In genomic region chr6:5177967-5178891, GRCm38 (mm10) we compare ENCODE assay signal across 9 mouse cellular contexts. TPM values are rescaled to one million over a fixed set of nuclear protein-coding genes. Genes with fewer than 3 reads are reported as not detected.
DNase-seq lines count a peak whose midpoint lies in the region; ATAC-seq and TF ChIP-seq lines count a peak whose summit lies in the region.
"Had no signal": no experiment of that assay in that cellular context is flagged by ENCODE, and none has a peak within 500 bp of the region (broad histone marks: within the 10 kb centered on the region; RNA-seq: fewer than 3 reads in every experiment).

No protein-coding gene starts in this region.

- no peaks in the 10 kb centered on the region for H3K4me1 ChIP-seq in lung, embryonic 14.5 days (ENCODE audit: insufficient read depth)
- H3K4me1 ChIP-seq in lung, postnatal 0 days (ENCODE audit: insufficient read depth, low read depth, low read length): no peaks in the 10 kb centered on the region
- peaks cover 3% of the 10 kb centered on the region for H3K4me1 ChIP-seq in hindbrain, embryonic 16.5 days (ENCODE audit: control insufficient read depth, insufficient read depth, low read depth, low read length)

- TF ChIP-seq EP300 in lung, postnatal 0 days (IDR thresholded peaks at IDR 0.05): no peak

- H3K36me3 ChIP-seq in lung, embryonic 14.5 days (ENCODE audit: insufficient read depth): no peaks in the 10 kb centered on the region
- H3K36me3 ChIP-seq in lung, postnatal 0 days (ENCODE audit: insufficient read depth, low read length): no peaks in the 10 kb centered on the region
- no peaks in the 10 kb centered on the region for H3K36me3 ChIP-seq in hindbrain, embryonic 16.5 days (ENCODE audit: control insufficient read depth, insufficient read depth, low read length)

- peak; percentile 86; the same call in 1 of the 2 replicates for ATAC-seq in lung, embryonic 14.5 days (ENCODE audit: insufficient read depth)
- no peak for ATAC-seq in lung, postnatal 0 days
- ATAC-seq in hindbrain, embryonic 16.5 days: peak; percentile 90

- H3K4me3 ChIP-seq in lung, embryonic 14.5 days (ENCODE audit: low read depth, low read length): peak overlapping the region; percentile 13
- no peak overlapping the region for H3K4me3 ChIP-seq in lung, postnatal 0 days (ENCODE audit: low read depth, low read length)
- peak overlapping the region; percentile 36 for H3K4me3 ChIP-seq in hindbrain, embryonic 16.5 days (ENCODE audit: low read length)
- H3K4me3 ChIP-seq: myocyte had no signal

- no peak for TF ChIP-seq CTCF in lung, embryonic 14.5 days (IDR thresholded peaks at IDR 0.05; ENCODE audit: low read depth)
- TF ChIP-seq CTCF in lung, postnatal 0 days (IDR thresholded peaks at IDR 0.05): no peak; the same call in 1 of the 2 replicates

- H3K4me2 ChIP-seq in lung, embryonic 14.5 days: peak overlapping the region; percentile 49
- H3K4me2 ChIP-seq in lung, postnatal 0 days (replicated peaks; ENCODE audit: low read depth, low read length): no peak overlapping the region
- peak overlapping the region; percentile 72 for H3K4me2 ChIP-seq in hindbrain, embryonic 16.5 days (ENCODE audit: low read length)

- no peak overlapping the region for H3K9ac ChIP-seq in lung, embryonic 14.5 days
- H3K9ac ChIP-seq in lung, postnatal 0 days (replicated peaks; ENCODE audit: low read depth): no peak overlapping the region
- H3K9ac ChIP-seq in hindbrain, embryonic 16.5 days (ENCODE audit: low read depth, low read length): peak overlapping the region; percentile 46

- no peak overlapping the region for H3K27ac ChIP-seq in lung, embryonic 14.5 days (ENCODE audit: low read depth)
- no peak overlapping the region for H3K27ac ChIP-seq in lung, postnatal 0 days (ENCODE audit: low read length)
- peak overlapping the region; percentile 48; the same call in 1 of the 2 replicates for H3K27ac ChIP-seq in hindbrain, embryonic 16.5 days (ENCODE audit: low read depth, low read length)

- 39% methylated on average over 19 of the region's 19 CpGs for WGBS in lung, embryonic 14.5 days
- 48% methylated on average over 19 of the region's 19 CpGs for WGBS in lung, postnatal 0 days
- 22% methylated on average over 19 of the region's 19 CpGs for WGBS in hindbrain, embryonic 16.5 days

- no peaks in the 10 kb centered on the region for H3K9me3 ChIP-seq in lung, embryonic 14.5 days (ENCODE audit: low read depth, low read length)
- H3K9me3 ChIP-seq in lung, postnatal 0 days (ENCODE audit: low read length): no peaks in the 10 kb centered on the region
- H3K9me3 ChIP-seq in hindbrain, embryonic 16.5 days (ENCODE audit: control insufficient read depth, low read length): no peaks in the 10 kb centered on the region

- peak; percentile 43 for DNase-seq in embryo, embryonic 10 days (ENCODE audit: low spot score)
- no peak for DNase-seq in embryo, embryonic 9.5 days (ENCODE audit: extremely low spot score)
- DNase-seq in lung, embryonic 14.5 days: peak; percentile 65
- DNase-seq in lung, postnatal 0 days (ENCODE audit: low spot score): no peak
- DNase-seq in retina, postnatal 1 day: peak; percentile 15
- DNase-seq in urinary bladder, adult 2 months (ENCODE audit: low spot score): no peak
- no peak for DNase-seq in frontal cortex, postnatal 10 days (ENCODE audit: low spot score in 2 of 2)

- H3K27me3 ChIP-seq in lung, embryonic 14.5 days (ENCODE audit: insufficient read depth, low read length): no peaks in the 10 kb centered on the region
- no peaks in the 10 kb centered on the region for H3K27me3 ChIP-seq in lung, postnatal 0 days (replicated peaks; ENCODE audit: insufficient read depth, low read length)
- no peaks in the 10 kb centered on the region for H3K27me3 ChIP-seq in hindbrain, embryonic 16.5 days (replicated peaks; ENCODE audit: control insufficient read depth, insufficient read depth, low read length)

RNA-seq across cellular contexts. Expression of gene Pon1, which starts 15.5 kb away (rescaled TPM):
- 0.15 TPM in 1 of 2 replicates, not detected in the other for polyA plus RNA-seq in lung, embryonic 14.5 days (2014; fragmentation: Nextera tagmentation; extraction: Ambion mirVana)
- 25.0 and 40.6 TPM in 2 replicates for polyA plus RNA-seq in lung, postnatal 0 days (2015; fragmentation: Nextera tagmentation; extraction: Ambion mirVana)
- 0.10 and 0.53 TPM in 2 replicates for polyA plus RNA-seq in hindbrain, embryonic 16.5 days (2015; fragmentation: Nextera tagmentation; extraction: Ambion mirVana)
- 0.60 and 1.1 TPM in 2 replicates for polyA plus RNA-seq in urinary bladder, adult 2 months (2012; rRNA removed)
- polyA plus RNA-seq: myocyte had no signal

Comparison
In these comparisons a context has a peak if more than half of its experiments do, and no peak if none do; other contexts are left out.
1. DNase-seq: peak in embryo, embryonic 10 days (single experiment), lung, embryonic 14.5 days (single experiment) and retina, postnatal 1 day (single experiment); none in embryo, embryonic 9.5 days (single experiment), lung, postnatal 0 days (single experiment), urinary bladder, adult 2 months (single experiment) and frontal cortex, postnatal 10 days (0 of 2).
2. RNA of gene Pon1, which starts 15.5 kb away (polyA plus RNA-seq): 25.0 to 40.6 TPM in lung, postnatal 0 days; 0.60 to 1.1 TPM in urinary bladder, adult 2 months, 0.10 to 0.53 TPM in hindbrain, embryonic 16.5 days and 0.15 TPM in lung, embryonic 14.5 days; every median in the first group is over 10 times any median in the second.